Mouse (Mus musculus): ENCODE data around the gene H2-K1.

GRCm38 (mm10) chr17:34029890-34030595 is 29.9 kb upstream of the H2-K1 start:
- TF ChIP-seq CTCF (IDR thresholded peaks at IDR 0.05; ENCODE audit: low read depth) (no peak), EP300 (optimal IDR thresholded peaks at IDR 0.05) (no peak)
